Mouse (Mus musculus) neutrophil, adult 5-6 weeks (primary cell): ENCODE results near the gene Aox2. TPM values are rescaled to one million over a fixed set of nuclear protein-coding genes. Genes with fewer than 3 reads are reported as not detected.

Source experiments
- ATAC-seq: fragments of 151-379, 151-347 bp; 2 replicates; pipeline ENCODE4 v1.8.0; 2017; ENCODE audit warnings: mild to moderate bottlenecking, moderate TSS enrichment; ENCODE audit not compliant: insufficient number of reproducible peaks, poor library complexity, low FRiP score, severe bottlenecking; ENCODE audit errors: extremely low read depth
- total RNA-seq: library from RNA; stranded (forward); fragments of 200-1000 nt; gene quantifications from 2 replicates; pipeline ENCODE4 v1.2.3, GENCODE M21; 2017

Aox2 gene
- total RNA-seq, 1 experiment from 2014 or later, result not detected

- ATAC-seq, result no peak
These were observed 113.5 kb downstream of the Aox2 start for GRCm38 (mm10) chr1:58391421-58392267.

- no peak for ATAC-seq
These were observed 114.1 kb downstream of the Aox2 start for GRCm38 (mm10) chr1:58392268-58392651.

GRCm38 (mm10) chr1:58392652-58393283 lies 114.6 kb downstream of the Aox2 start, which contains the start of gene Bzw1:
Gene Bzw1 (plus strand): TSS chr1:58392898.
- ATAC-seq, result peak; percentile 90

- peak; percentile 37; the same call in 1 of the 2 replicates for ATAC-seq
These were observed 115.4 kb downstream of the Aox2 start for GRCm38 (mm10) chr1:58393284-58394195.

GRCm38 (mm10) chr1:58395341-58395740 lies 117.2 kb downstream of the Aox2 start:
- no peak for ATAC-seq

GRCm38 (mm10) chr1:58396179-58396578 lies 118.1 kb downstream of the Aox2 start:
- no peak for ATAC-seq

- no peak for ATAC-seq
These were observed 119.6 kb downstream of the Aox2 start for GRCm38 (mm10) chr1:58397731-58398130.

- no peak for ATAC-seq
These were observed 123.3 kb downstream of the Aox2 start for GRCm38 (mm10) chr1:58401396-58401795.

GRCm38 (mm10) chr1:58403745-58404144 lies 125.6 kb downstream of the Aox2 start:
- ATAC-seq, result no peak

GRCm38 (mm10) chr1:58407321-58407720 lies 129.2 kb downstream of the Aox2 start:
- no peak for ATAC-seq

- ATAC-seq, result no peak
These were observed 130.0 kb downstream of the Aox2 start for GRCm38 (mm10) chr1:58408141-58408540.

GRCm38 (mm10) chr1:58409553-58410197 lies 131.5 kb downstream of the Aox2 start:
- ATAC-seq, result no peak

- ATAC-seq, result no peak
These were observed 132.1 kb downstream of the Aox2 start for GRCm38 (mm10) chr1:58410198-58410588.

GRCm38 (mm10) chr1:58410776-58411175 lies 132.7 kb downstream of the Aox2 start:
- no peak for ATAC-seq

- no peak for ATAC-seq
These were observed 137.3 kb downstream of the Aox2 start for GRCm38 (mm10) chr1:58415442-58415841.

GRCm38 (mm10) chr1:58416048-58416447 lies 137.9 kb downstream of the Aox2 start:
- ATAC-seq, result no peak

- no peak for ATAC-seq
These were observed 141.9 kb downstream of the Aox2 start for GRCm38 (mm10) chr1:58420032-58420431.

- ATAC-seq, result no peak
These were observed 142.8 kb downstream of the Aox2 start for GRCm38 (mm10) chr1:58420961-58421360.

GRCm38 (mm10) chr1:58422879-58423278 lies 144.8 kb downstream of the Aox2 start:
- ATAC-seq, result peak; percentile 73
